Mouse (Mus musculus): Measurements from ENCODE around the gene Tango6.
A peak's percentile ranks its signal among the peaks of the same experiment; 100 is the strongest.

The Tango6 gene

GRCm38 (mm10) chr8:106701360-106701759 is 18.5 kb downstream of the Tango6 start:
- no peak for DNase-seq

GRCm38 (mm10) chr8:106704199-106704900 is 21.5 kb downstream of the Tango6 start:
- DNase-seq: no peak

GRCm38 (mm10) chr8:106704901-106705321 is 22.0 kb downstream of the Tango6 start:
- DNase-seq: peak; percentile 83

GRCm38 (mm10) chr8:106706194-106706593 is 23.3 kb downstream of the Tango6 start:
- no peak for DNase-seq

- no peak for DNase-seq
Measured at GRCm38 (mm10) chr8:106710002-106710401, 27.1 kb downstream of the Tango6 start.

- DNase-seq: no peak
Measured at GRCm38 (mm10) chr8:106712487-106712886, 29.6 kb downstream of the Tango6 start.

- DNase-seq: no peak
Measured at GRCm38 (mm10) chr8:106714297-106714696, 31.4 kb downstream of the Tango6 start.

- DNase-seq: peak; percentile 86
Measured at GRCm38 (mm10) chr8:106718091-106718500, 35.2 kb downstream of the Tango6 start.

GRCm38 (mm10) chr8:106720921-106721320 is 38.1 kb downstream of the Tango6 start:
- no peak for DNase-seq

- DNase-seq: no peak
Measured at GRCm38 (mm10) chr8:106722453-106722852, 39.6 kb downstream of the Tango6 start.

- no peak for DNase-seq
Measured at GRCm38 (mm10) chr8:106723921-106724320, 41.1 kb downstream of the Tango6 start.

GRCm38 (mm10) chr8:106726551-106726950 is 43.7 kb downstream of the Tango6 start:
- no peak for DNase-seq

GRCm38 (mm10) chr8:106727241-106727835 is 44.5 kb downstream of the Tango6 start:
- DNase-seq: no peak

GRCm38 (mm10) chr8:106727889-106728288 is 45.0 kb downstream of the Tango6 start:
- DNase-seq: no peak

GRCm38 (mm10) chr8:106732921-106733320 is 50.1 kb downstream of the Tango6 start:
- no peak for DNase-seq

- no peak for DNase-seq
Measured at GRCm38 (mm10) chr8:106733703-106734102, 50.8 kb downstream of the Tango6 start.

- DNase-seq: no peak
Measured at GRCm38 (mm10) chr8:106734222-106734621, 51.4 kb downstream of the Tango6 start.

- DNase-seq: no peak
Measured at GRCm38 (mm10) chr8:106736861-106737662, 54.2 kb downstream of the Tango6 start.

GRCm38 (mm10) chr8:106737846-106738245 is 55.0 kb downstream of the Tango6 start:
- no peak for DNase-seq

- DNase-seq: no peak
Measured at GRCm38 (mm10) chr8:106742321-106742720, 59.5 kb downstream of the Tango6 start.

- DNase-seq: no peak
Measured at GRCm38 (mm10) chr8:106743361-106743760, 60.5 kb downstream of the Tango6 start.

- DNase-seq: no peak
Measured at GRCm38 (mm10) chr8:106753436-106753835, 70.6 kb downstream of the Tango6 start.

- DNase-seq: no peak
Measured at GRCm38 (mm10) chr8:106761317-106761716, 78.4 kb downstream of the Tango6 start.
